Mouse (Mus musculus): Measurements from ENCODE around the gene Scn8a. TPM values are rescaled to one million over a fixed set of nuclear protein-coding genes. Genes with fewer than 3 reads are reported as not detected.
"Not testable (repeated sequence)": the region's sequence is repeated elsewhere in the genome, so short reads cannot be mapped to it uniquely, and the experiment has no call there.

Scn8a gene
- polyA plus RNA-seq (2015; fragmentation: Nextera tagmentation; extraction: Ambion mirVana), result 2.0 and 2.1 TPM in 2 replicates

GRCm38 (mm10) chr15:100869558-100869957 is at the start of gene Scn8a:
Gene Scn8a (plus strand): TSS chr15:100869858.
- no peak for DNase-seq (ENCODE audit: low spot score)

- DNase-seq (ENCODE audit: low spot score), result no peak
Observed at GRCm38 (mm10) chr15:100821824-100822223, 47.8 kb upstream of the Scn8a start.

DNA sequence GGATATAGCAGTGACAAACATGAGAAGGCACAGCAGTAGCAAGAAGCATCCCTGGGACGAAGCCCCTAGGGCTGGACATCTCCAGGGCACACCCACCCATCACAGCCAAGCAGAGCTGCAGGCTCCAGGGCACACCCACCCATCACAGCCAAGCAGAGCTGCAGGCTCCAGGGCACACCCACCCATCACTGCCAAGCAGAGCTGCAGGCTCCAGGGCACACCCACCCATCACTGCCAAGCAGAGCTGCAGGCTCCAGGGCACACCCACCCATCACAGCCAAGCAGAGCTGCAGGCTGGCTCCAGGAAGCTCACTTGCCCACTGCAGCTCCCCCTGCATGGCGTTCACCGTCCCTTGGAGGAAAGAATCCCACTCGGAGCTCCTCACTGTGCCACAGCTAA is 47.3 kb upstream of the Scn8a start:
- DNase-seq (ENCODE audit: low spot score), result not testable (repeated sequence)

DNA sequence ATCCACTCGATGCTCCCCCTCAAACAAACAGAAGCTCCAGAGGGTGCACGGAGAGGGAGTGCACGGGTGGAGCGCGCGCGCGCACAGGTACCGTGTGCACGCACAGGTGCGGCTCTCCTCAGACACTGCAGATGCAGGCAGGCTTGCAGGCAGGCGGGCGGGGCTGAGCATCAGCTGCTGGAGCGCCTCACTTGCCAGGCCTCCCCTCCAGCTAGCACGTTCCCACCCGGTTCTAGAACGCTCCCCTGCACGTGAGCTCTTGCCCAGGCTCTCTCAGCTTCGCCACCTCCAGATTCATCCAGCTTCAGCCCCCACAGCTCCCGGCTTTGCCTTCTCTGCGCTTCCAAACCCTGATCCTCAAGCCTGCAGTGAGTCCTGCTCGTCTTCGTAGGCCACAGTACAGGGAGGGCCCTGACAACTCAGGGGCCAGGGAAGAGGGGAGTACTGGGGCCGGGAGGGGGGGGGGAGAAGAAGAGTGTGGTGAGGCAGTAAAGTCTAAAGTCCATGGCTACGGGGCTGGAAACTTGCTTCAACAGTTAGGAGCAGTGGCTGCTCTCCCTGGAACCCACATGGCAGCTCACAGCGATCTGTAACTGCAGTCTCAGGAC is 44.3 kb upstream of the Scn8a start:
- DNase-seq (ENCODE audit: low spot score), result no peak

DNA sequence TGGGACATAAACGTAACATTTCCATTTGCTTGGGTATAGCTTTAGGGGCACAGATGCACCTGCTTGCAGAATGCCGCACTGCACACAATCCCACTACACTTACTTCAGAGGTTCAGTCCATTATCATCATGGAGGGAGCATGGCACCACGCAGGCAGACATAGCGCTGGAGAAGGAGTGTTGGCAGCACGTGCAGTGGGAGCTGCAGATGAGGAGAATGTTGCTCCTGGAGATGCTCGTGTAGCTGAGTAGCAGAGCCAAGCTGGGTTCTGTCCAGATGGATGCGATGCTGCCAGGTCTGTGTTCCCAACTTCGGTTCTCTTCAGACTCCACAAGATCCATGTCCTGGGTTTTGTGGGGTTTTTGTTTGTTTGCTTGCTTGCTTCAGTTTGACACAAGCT is 43.6 kb upstream of the Scn8a start:
- no peak for DNase-seq (ENCODE audit: low spot score)

DNA sequence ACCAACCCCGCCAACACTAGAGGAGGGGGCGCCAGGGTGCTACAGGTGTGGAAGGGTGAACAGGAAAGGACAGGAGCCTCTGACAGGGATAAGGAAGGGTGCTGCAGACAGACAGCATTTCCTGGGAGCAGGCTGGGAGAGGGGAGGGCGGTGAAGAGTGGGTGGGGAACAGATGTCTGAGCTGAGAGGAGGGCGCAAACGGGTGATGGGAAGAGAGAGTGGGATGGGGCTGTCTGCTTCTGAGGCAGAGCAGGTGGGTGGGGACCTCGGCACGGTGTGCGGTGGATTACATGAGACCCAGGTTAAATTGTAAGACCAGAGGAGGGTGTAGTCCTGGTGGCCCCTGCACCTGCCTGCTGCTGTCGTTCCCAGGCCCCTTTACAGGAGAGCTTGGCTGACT is 39.9 kb upstream of the Scn8a start:
- DNase-seq (ENCODE audit: low spot score), result no peak

GRCm38 (mm10) chr15:100830682-100831081 is 39.0 kb upstream of the Scn8a start:
- DNase-seq (ENCODE audit: low spot score), result peak; percentile 49

- DNase-seq (ENCODE audit: low spot score), result no peak
Observed at GRCm38 (mm10) chr15:100832144-100832543, 37.5 kb upstream of the Scn8a start.

DNA sequence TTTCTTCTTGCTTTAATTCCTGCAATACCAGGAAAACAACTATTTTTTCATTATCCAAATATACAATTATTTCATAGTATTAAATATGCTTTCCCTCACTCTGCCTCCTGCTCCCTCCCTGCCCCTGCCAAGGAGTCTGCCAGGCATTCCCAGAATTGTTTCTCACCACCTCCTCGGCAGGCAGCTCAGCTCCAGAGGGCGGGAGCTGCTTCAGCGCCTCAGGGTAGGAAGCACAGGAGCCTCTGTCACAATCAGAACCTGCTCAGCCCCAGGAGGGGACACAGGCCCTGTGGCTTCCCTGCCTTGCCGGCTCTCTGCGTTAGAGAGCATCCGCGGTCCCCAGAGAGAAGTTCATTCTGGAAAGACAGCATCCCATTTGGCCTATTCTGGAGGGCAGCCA is 36.9 kb upstream of the Scn8a start:
- DNase-seq (ENCODE audit: low spot score), result no peak

- no peak for DNase-seq (ENCODE audit: low spot score)
Observed at GRCm38 (mm10) chr15:100836729-100837128, 32.9 kb upstream of the Scn8a start.

DNA sequence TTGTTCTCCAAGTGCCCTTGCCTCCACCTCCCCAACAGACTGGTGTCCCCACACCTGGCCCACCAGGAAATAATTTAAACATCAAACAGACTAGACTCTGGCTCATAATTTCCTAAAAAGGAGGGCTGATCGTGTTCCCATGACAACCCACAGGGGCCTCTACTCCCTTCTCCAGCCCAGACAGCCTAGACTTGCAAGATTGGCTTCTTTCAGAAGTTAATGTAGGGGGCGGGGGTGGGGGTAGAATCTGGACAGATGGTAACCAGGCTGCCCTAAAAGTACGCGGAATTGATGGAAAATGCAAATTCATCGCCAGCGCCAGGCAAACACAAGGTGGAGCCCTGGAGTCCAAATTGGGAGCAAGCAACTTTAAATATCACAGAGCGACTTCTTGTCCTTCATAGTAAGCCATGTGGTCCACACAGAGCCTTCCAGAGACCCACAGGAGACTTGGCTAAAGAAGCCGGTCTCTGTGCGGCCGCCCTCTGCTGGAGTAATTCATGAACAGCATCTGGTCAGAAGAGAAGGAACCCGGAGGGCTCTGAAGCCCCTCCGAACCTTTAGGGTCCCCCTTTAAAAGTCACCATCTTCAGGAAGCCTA is 31.0 kb upstream of the Scn8a start:
- DNase-seq (ENCODE audit: low spot score), result peak; percentile 22

DNA sequence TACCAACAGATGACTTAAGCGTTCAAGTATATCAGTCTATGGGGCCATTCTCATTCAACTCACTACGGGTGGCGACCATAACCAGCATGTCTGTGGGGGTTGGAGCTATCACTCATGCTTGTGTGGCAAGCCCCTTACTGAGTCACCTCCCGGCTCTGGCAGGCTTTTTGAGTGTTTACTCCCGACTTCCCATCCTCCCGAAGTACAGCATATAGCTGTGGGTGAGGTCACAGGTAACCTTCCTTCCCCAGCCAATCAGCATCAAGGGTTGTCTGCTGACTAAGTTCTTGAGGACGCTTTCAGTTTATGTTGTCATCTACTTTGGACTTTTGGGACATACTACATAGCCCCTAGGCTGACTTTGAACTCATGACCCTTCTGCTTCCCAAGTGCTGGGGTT is 25.3 kb upstream of the Scn8a start:
- peak; percentile 18 for DNase-seq (ENCODE audit: low spot score)

- peak; percentile 94 for DNase-seq (ENCODE audit: low spot score)
Observed at GRCm38 (mm10) chr15:100845049-100845879, 24.4 kb upstream of the Scn8a start.

DNA sequence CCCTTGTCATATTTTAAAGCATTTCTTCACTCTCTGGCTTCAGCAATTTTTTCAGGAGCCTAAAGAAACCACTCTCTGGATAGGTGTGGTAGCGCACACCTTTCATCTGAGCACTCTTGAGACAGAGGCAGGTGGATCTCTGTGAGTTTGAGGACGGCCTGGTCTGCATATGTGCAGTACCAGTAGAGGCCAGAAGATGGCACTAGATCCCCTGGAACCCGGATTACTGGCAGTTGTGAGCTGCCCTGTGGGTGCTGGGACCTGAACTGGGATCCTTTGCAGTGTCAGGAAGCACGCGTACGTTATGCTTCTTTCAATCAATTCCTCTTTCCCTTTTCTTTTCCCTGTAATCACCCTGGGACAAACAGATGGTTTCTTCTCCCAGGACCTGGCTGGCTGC is 22.5 kb upstream of the Scn8a start:
- DNase-seq (ENCODE audit: low spot score), result no peak

- no peak for DNase-seq (ENCODE audit: low spot score)
Observed at GRCm38 (mm10) chr15:100857586-100857985, 12.1 kb upstream of the Scn8a start.

GRCm38 (mm10) chr15:100860856-100861255 is 8.8 kb upstream of the Scn8a start:
- no peak for DNase-seq (ENCODE audit: low spot score)

GRCm38 (mm10) chr15:100865556-100865955 is 4.1 kb upstream of the Scn8a start:
- DNase-seq (ENCODE audit: low spot score), result no peak

DNA sequence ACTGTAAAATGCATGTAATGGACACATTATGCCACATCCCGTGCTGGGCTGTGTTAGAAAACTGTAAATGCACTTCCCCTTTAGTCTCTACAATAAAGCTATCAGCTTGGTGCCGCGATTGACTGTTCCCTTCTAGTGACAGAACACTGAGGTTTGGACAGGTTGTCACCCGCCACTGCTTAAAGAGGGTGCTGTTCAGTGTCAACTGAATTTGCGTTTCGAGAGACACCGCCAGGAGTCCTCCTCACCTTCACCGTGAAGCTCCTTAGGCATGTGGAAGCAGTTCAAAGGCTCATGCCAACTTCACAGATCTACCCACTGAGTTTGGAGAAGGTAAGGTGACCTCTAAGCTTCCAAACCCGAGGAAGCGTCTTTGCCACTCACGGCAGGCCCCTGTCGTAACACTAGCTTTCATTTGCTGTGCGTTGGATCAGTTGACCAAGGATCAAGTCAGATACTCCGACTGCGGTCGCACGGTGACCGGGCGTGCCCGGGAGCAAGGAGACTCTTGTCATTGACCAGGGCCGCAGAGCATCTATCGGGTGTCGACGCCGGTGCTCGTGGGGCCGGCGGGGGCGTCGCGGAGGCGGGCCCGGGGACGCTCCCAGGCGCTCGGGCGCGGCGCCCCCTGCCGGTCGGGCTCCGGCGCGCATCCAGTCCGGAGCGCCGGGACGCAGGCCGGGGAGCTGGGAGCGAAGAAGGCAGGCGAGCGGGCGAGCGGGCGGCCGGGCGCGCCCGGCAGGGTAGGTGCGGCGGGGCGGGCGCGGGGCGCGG is 530 bp downstream of the Scn8a start:
- DNase-seq (ENCODE audit: low spot score), result peak; percentile 55

- peak; percentile 26 for DNase-seq (ENCODE audit: low spot score)
Observed at GRCm38 (mm10) chr15:100870775-100871106, 1.1 kb downstream of the Scn8a start.

DNA sequence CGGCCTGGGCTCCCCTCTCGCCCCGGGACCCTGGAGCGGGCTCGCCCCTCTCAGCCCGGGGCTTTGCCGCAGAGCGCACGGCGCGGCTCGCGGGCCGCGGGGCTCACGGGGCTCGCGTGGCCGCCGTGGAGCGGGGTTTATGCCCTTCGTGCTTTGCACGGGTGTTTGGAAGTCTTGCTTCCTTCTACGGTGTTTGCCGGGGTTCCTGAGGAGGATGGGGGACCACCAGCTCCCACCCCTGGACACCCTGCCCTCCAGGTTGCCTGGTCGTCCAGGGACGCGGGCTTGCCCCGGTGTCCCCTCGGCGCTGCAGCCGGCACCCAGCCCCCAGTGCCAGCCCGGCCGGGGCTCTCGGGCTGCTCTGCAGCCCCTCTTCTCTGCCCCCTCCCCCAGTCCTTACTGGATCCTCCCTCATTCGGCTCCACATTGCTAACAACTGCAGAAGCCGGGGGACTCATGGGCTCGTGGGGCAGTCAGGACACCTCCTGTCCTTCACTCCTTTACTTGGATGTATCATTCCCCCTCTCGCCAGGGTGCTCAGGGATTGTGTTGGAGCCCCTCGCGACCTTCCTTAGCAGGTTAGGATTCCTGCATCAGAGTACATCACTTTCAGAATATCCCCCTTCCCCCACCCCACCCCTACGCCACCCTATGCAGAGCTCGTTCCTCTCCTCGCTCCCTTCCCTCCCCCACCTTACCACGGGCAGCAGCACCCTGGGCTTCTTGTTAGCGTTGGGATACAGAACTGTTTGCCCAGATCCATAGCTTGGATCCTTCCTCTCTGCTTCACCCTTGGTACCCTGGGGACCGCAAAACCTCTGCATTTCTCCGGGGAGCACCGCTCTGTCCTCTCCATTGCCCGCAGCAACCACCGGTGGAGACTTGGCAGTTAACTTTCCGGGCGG is 1.7 kb downstream of the Scn8a start:
- no peak for DNase-seq (ENCODE audit: low spot score)

DNA sequence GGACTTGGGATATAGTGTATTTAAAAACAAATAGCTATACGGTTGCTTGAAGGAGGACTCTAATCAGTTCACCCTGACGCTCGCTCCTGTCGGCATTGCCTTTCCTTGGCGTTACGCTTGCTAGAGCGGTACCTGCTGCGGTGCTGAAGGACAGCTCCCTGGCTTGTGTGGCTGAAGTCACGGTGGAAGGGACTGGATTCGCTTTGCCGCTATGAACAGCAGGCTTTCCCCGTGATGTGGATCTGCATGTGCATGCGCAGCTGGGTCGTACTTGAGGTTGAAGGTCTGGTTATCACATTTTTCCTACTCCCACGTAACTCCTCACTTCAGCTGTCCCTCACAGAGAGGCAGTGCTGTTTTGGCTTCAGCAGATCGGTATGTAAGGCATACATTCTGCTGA is 3.5 kb downstream of the Scn8a start:
- DNase-seq (ENCODE audit: low spot score), result peak; percentile 75
